Mouse (Mus musculus) hindbrain, embryonic 16.5 days (tissue): ENCODE measurements at regions not wholly inside any gene's neighbourhood (a gene's known extent, or its start where the extent isn't known, plus 50 kb on each side); places are given as distances from the start of the nearest gene placed in this dataset.

ENCODE experiments used
- ATAC-seq: fragments of 200-750 bp; cut with Nextera tagmentation; 2 replicates; pipeline ENCODE4 v1.8.0; 2017; ENCODE audit warnings: moderate TSS enrichment, moderate library complexity
- H3K27ac ChIP-seq: fragments of 300-500 bp; sonication (generic); 2 replicates; pipeline ENCODE4 v1.5.1; 2014; ENCODE audit warnings: low read depth, mild to moderate bottlenecking, control low read depth, low read length, moderate library complexity
- H3K27me3 ChIP-seq: fragments of 300-500 bp; sonication (generic); replicated peaks from 2 replicates; pipeline ENCODE4 v1.6.1; 2014; ENCODE audit warnings: low read length; ENCODE audit not compliant: control insufficient read depth, insufficient read depth
- H3K36me3 ChIP-seq: fragments of 300-500 bp; sonication (generic); 2 replicates; pipeline ENCODE4 v1.6.1; 2014; ENCODE audit warnings: mild to moderate bottlenecking, low read length, moderate library complexity, mixed read lengths; ENCODE audit not compliant: control insufficient read depth, insufficient read depth
- H3K4me1 ChIP-seq: fragments of 300-500 bp; sonication (generic); 2 replicates; pipeline ENCODE4 v1.6.1; 2014; ENCODE audit warnings: low read depth, low read length; ENCODE audit not compliant: control insufficient read depth, insufficient read depth
- H3K4me2 ChIP-seq: fragments of 300-500 bp; sonication (generic); 2 replicates; pipeline ENCODE4 v1.6.1; 2014; ENCODE audit warnings: mild to moderate bottlenecking, low read length, control low read depth, moderate library complexity
- H3K4me3 ChIP-seq: fragments of 300-500 bp; sonication (generic); 2 replicates; pipeline ENCODE4 v1.5.1; 2014; ENCODE audit warnings: mild to moderate bottlenecking, low read length, control low read depth, moderate library complexity
- H3K9ac ChIP-seq: fragments of 300-500 bp; sonication (generic); 2 replicates; pipeline ENCODE4 v1.6.1; 2014; ENCODE audit warnings: low read depth, mild to moderate bottlenecking, control low read depth, low read length, moderate library complexity
- H3K9me3 ChIP-seq: fragments of 300-500 bp; sonication (generic); 2 replicates; pipeline ENCODE4 v1.6.1; 2014; ENCODE audit warnings: mild to moderate bottlenecking, low read length, moderate library complexity; ENCODE audit not compliant: control insufficient read depth
- WGBS: fragments of 180-500 bp; shearing (Covaris S2); extraction: QIAGEN DNeasy Blood & Tissue Kit; methylation state at CpG from one replicate; pipeline ENCODE4 v1.1.7; 2014; 5-methylcytosine and 5-hydroxymethylcytosine counted together

DNA sequence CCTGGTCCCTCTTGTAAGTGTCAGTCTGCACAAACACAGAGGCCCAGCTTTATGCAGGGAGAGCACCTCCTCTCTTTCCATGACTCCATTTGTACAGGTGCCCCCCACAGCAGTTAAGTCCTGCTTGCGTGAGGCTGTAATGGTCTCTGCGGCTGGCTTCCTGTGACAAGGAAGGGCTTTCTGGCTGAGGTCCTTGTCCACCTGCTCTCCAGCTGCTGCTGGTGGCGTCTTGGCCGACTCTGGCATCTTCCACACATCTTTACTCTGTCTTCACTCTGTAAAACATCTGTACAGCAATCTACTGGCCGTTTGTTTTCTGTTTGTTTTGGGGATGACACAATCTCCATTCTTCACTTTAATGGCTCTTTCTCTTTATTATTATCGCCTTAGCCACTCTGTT, 60.8 kb downstream of the Rpusd4 start:
- no peaks in the 10 kb centered on the region for H3K9me3 ChIP-seq
- ATAC-seq = no peak
- WGBS = 56% methylated on average over 6 of the region's 6 CpGs
- H3K36me3 ChIP-seq = no peaks in the 10 kb centered on the region
- no peak overlapping the region for H3K9ac ChIP-seq
- peaks cover 9% of the 10 kb centered on the region; the same call in 1 of the 2 replicates for H3K4me1 ChIP-seq
- no peak overlapping the region for H3K4me2 ChIP-seq
- H3K4me3 ChIP-seq = no peak overlapping the region
- no peak overlapping the region for H3K27ac ChIP-seq
- H3K27me3 ChIP-seq = peaks cover 13% of the 10 kb centered on the region

DNA sequence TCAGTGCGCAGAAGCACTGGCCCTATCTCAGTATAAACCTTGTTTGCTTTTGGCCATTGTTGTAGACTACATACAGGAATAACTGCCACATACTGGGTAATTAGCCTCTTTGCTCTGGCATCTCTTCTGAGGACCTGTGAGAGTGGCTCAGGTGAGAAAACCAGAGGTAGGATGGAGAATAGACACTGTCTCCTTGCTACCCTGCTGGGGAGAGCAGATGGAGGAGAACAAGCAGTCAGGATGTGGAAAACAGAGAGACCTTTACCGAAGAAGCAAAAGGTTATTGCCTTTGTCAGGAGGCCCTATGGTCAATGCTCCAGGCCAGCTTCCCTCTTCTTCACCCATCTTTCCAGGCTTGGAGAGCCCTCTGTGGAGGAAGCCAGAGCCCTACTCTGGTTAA, 62.7 kb downstream of the Rpusd4 start:
- H3K27ac ChIP-seq = no peak overlapping the region
- H3K4me1 ChIP-seq = peaks cover 13% of the 10 kb centered on the region; the same call in 1 of the 2 replicates
- H3K9ac ChIP-seq = no peak overlapping the region

DNA sequence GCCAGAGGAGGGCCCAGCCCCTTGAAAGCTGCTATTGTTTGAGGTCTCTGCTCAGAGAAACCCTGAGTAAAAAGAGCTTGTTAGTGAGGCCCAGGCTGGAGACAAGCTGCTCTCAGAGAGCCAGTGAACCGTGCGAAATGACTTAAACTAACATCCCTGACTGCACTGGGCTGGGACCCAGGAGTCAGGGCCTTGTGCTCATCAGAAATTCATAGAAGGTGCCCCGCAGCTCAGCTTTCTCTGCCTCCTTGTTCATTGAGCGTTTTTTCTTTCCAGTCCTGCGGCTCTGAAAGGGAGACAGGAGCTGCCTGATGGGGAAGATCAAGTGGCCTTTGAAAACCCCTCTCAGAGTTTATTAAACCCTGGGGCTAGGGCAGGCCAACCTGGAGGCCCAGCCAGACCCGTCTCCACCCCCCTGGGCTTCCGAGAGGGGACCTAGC, 63.6 kb downstream of the Rpusd4 start:
- Histone ChIP-seq H3K9ac (no peak overlapping the region), H3K4me3 (no peak overlapping the region), H3K4me1 (peaks cover 17% of the 10 kb centered on the region), H3K27ac (no peak overlapping the region), H3K4me2 (no peak overlapping the region), H3K36me3 (no peaks in the 10 kb centered on the region), H3K9me3 (no peaks in the 10 kb centered on the region), H3K27me3 (peaks cover 23% of the 10 kb centered on the region)
- WGBS = 16% methylated on average over 7 of the region's 7 CpGs
- ATAC-seq = peak; percentile 94

More for the DNA sequence above, 62.7 kb downstream of the Rpusd4 start:
- ATAC-seq = no peak
- Histone ChIP-seq H3K9me3 (no peaks in the 10 kb centered on the region), H3K36me3 (no peaks in the 10 kb centered on the region), H3K4me2 (no peak overlapping the region), H3K4me3 (no peak overlapping the region), H3K27me3 (peaks cover 23% of the 10 kb centered on the region)
- 69% methylated on average over 2 of the region's 2 CpGs for WGBS

DNA sequence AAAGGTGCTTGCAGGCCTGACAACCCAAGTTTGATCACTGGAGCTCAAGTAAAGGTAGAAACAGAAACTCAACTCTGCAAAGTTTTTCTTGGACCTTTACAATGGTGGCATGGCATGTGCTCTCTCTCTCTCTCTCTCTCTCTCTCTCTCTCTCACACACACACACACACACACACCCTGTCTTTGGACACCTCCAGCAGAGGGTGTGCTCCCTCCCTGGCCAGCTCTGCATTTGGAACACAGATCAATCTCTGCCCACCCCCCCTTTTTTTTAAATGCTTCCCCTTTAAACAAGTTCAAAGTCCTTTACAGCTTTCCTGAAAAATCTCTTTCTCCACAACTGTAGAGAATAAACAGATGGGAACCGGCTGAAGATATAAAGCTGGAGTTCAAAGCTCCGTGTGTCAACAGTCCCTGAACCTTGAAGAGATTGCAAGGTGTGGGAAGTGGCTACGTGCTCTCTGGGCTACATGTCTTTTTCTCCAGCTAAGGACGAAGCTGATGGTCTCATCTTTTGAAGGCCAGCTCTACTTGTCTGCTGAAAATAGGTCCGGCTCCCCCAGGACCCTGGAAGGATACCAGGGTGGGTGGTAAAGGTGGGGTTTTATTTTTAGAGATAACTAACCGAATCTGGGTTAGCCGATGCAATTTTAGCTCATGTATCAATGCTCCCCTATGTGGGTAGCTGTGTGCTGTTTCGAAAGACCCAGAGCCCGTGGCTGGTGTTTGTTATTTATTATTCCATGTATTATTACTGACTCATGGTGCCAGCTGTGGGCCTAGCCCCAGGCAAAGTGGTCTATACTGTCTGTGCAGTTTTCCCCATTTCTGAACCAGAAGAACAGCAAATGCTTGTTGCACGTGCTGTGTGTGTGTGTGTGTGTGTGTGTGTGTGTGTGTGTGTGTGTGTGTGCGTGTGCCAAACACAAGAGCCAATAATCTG, 65.3 kb downstream of the Rpusd4 start:
- no peak overlapping the region for H3K4me3 ChIP-seq
- no peak overlapping the region for H3K9ac ChIP-seq
- no peaks in the 10 kb centered on the region for H3K36me3 ChIP-seq
- peaks cover 17% of the 10 kb centered on the region for H3K4me1 ChIP-seq
- peaks cover 18% of the 10 kb centered on the region for H3K27me3 ChIP-seq
- H3K4me2 ChIP-seq = no peak overlapping the region
- H3K27ac ChIP-seq = no peak overlapping the region
- H3K9me3 ChIP-seq = no peaks in the 10 kb centered on the region
- ATAC-seq = no peak
- WGBS = 64% methylated on average over 11 of the region's 11 CpGs

DNA sequence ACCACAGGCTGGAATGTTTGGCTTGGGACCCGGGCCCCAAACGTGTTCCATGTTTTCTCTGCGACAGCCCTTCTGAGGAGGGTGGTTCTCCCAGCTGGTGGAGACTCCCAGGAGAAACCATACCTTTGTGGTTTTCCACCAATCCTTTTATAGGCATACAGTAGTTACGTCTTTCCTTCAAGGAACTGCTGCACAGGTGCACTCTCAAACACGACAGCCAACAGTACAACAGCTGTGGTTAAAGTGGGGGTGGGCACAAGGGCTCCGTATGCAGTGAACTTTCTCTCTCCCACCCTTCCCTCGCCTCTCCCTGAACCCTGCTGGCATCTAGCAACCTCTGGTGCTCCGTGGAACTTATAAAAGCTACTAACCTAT, 66.0 kb downstream of the Rpusd4 start:
- H3K4me1 ChIP-seq = peaks cover 17% of the 10 kb centered on the region
- H3K27me3 ChIP-seq = peaks cover 21% of the 10 kb centered on the region
- WGBS = 68% methylated on average over 8 of the region's 8 CpGs
- H3K36me3 ChIP-seq = no peaks in the 10 kb centered on the region
- no peak overlapping the region for H3K4me2 ChIP-seq
- H3K27ac ChIP-seq = no peak overlapping the region
- no peak overlapping the region for H3K9ac ChIP-seq
- no peak for ATAC-seq
- no peaks in the 10 kb centered on the region for H3K9me3 ChIP-seq
- H3K4me3 ChIP-seq = no peak overlapping the region

DNA sequence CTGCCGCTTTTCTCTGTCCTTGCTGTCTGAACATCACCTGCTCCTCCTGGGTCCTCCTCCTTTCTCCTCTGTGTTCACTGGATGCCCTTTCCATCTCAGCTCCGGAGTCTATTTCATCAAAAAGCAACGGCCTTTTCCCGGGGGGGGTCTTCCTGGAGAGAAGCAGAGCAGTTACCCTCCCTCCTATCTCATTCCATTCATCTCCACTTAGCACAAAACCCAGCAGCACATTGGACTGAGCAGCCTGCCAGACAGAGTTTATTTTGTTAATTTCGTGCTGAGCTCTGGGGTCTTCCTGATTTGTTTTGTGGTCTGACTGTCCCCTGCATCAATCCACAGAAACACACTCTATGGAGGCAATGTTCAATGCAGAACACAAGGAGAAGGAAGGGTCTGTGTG, 66.9 kb downstream of the Rpusd4 start:
- Histone ChIP-seq H3K27ac (no peak overlapping the region), H3K4me3 (no peak overlapping the region), H3K4me2 (no peak overlapping the region), H3K27me3 (peaks cover 21% of the 10 kb centered on the region), H3K9ac (no peak overlapping the region), H3K9me3 (no peaks in the 10 kb centered on the region), H3K36me3 (no peaks in the 10 kb centered on the region), H3K4me1 (peaks cover 17% of the 10 kb centered on the region)
- 50% methylated on average over 5 of the region's 5 CpGs for WGBS
- no peak for ATAC-seq

DNA sequence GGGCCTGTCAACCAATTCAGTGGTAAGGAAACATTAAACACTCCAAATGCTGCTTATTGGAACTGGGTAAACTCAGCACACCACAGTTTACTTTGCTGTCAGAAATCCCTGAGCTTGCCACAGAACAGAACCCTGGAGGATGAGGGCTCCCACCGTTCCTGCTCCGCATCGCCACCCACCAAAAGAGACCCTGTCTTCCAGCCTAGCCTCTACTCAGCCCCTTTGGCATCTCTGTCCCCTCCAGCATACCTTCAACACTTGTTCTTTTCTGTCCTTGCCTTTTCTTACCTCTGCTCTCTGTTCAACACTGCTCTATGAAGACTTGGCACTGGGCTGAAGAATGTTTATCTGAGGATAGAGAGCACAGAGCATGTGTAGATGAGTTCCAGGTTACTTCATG, 67.5 kb downstream of the Rpusd4 start:
- peaks cover 20% of the 10 kb centered on the region for H3K27me3 ChIP-seq
- no peaks in the 10 kb centered on the region for H3K36me3 ChIP-seq
- H3K4me3 ChIP-seq = no peak overlapping the region
- no peak overlapping the region for H3K9ac ChIP-seq
- no peaks in the 10 kb centered on the region for H3K9me3 ChIP-seq
- 82% methylated on average over 3 of the region's 3 CpGs for WGBS
- no peak overlapping the region for H3K27ac ChIP-seq
- H3K4me1 ChIP-seq = peaks cover 17% of the 10 kb centered on the region
- ATAC-seq = no peak
- no peak overlapping the region for H3K4me2 ChIP-seq

DNA sequence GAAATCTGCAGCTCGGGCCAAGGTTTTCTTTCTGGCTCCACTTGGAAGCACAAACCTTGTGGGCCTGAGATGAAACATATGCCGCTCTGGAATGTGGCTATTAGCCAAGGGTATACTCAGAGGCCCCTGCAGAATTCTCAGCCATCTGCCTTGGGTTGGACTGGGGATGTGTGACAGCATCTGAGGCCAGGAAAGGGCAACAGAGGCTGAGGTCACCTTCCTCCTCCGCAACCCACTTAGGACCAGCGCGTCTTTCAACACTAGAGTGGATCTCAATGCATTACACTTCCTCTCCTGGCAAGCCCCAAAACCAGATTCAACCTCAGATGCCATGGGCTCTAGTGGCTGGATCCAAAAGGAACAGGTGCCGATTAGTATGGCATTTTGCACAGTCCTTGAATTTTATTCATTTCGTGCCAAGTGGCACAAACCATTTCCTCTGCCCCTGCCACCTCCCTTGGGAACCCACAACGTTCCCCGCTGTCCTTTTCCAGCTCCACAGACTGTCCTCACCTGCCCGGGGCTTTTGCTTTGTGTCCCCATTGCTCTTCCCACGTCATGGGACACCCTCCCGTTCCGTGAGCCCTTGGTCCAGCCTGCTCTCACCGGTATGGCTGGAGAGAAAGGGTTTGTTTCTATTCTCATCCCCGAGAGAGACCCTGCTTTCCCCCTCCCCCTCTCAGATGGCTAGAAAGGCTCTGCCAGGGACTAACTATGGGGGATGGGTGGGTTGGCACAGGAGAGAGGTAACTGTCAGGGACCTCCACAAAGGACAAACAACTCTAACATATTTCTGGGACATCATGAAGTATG, 68.4 kb downstream of the Rpusd4 start:
- Histone ChIP-seq H3K9ac (no peak overlapping the region), H3K36me3 (no peaks in the 10 kb centered on the region), H3K4me3 (no peak overlapping the region), H3K4me2 (peak overlapping the region; percentile 7; the same call in 1 of the 2 replicates), H3K27ac (no peak overlapping the region), H3K27me3 (peaks cover 20% of the 10 kb centered on the region), H3K4me1 (peaks cover 11% of the 10 kb centered on the region), H3K9me3 (no peaks in the 10 kb centered on the region)
- 42% methylated on average over 15 of the region's 15 CpGs for WGBS
- ATAC-seq = peak; percentile 57

DNA sequence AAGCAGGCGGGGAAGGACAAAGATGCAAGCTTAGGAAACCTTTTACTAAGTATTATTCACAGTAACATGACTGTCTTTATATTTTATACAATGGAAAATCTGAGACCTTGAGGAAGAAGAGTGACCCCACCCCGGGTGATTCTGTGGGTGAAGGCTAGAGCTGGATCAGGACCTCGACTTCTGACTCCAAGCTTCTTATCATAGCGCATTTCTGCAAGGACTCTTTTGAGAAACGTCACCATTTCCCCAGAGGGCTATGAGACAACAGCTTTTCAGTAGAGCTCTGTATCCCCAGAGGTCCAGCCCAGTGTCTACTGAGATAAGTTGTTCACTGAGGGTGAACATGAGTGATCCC, 69.0 kb downstream of the Rpusd4 start:
- Histone ChIP-seq H3K27ac (no peak overlapping the region), H3K4me1 (peaks cover 7% of the 10 kb centered on the region), H3K9me3 (no peaks in the 10 kb centered on the region), H3K36me3 (no peaks in the 10 kb centered on the region), H3K27me3 (peaks cover 20% of the 10 kb centered on the region), H3K9ac (no peak overlapping the region), H3K4me2 (no peak overlapping the region), H3K4me3 (no peak overlapping the region)
- WGBS = 64% methylated on average over 5 of the region's 5 CpGs
- ATAC-seq = no peak
